Mouse (Mus musculus): ENCODE data around the gene Uhrf1bp1.

GRCm38 (mm10) chr17:27865461-27865860 is 9.2 kb downstream of the Uhrf1bp1 start:
- TF ChIP-seq CTCF (IDR thresholded peaks at IDR 0.05; ENCODE audit: low read depth) (no peak), EP300 (IDR thresholded peaks at IDR 0.05; ENCODE audit: low read depth) (no peak)
